Mouse (Mus musculus) E14TG2a.4 (cell line): ENCODE data around the gene Ak2.

Experiments used
- CTCF ChIP-seq: conservative IDR thresholded peaks from 2 replicates; pipeline ENCODE4 v1.5.1; 2014; ENCODE audit warnings: low read length
- NANOG ChIP-seq: IDR thresholded peaks from 2 replicates; pipeline ENCODE4 v1.6.1; 2014; ENCODE audit warnings: borderline replicate concordance, low read length, mixed read lengths

DNA sequence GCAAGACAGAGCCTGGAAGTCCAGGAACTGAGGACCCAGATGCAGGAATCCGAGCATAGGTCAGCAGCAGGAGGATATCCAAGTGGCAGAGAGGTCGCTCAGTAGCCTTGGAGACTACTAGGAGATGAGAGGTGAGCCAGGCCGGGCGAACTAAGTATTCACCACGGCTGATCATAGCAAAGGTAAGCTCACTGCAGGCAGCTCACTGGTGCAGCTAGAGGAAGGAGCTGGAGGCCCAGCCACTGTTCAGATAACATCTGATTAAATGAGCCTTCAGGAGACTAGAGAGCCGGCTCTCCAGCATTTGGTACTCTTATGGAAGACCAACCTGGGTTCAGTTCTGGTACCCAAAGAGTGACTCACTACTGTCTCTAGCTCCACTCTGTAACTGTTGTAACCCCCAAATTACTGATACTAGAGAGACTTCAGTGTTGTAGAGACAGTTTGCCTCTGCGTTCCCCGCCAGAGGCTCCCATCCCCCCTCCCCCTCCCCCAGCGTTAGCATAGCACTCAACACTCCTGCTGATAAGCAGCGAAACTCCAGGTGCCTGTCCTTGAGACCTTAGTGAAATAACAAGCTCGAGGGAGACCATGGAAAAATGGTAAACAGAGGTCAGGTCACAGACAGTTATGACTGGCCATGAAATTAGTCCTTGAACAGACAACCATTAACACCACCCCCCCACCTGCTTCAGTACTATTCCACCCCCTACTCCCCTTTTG is 59.9 kb downstream of the Ak2 start:
- TF ChIP-seq CTCF (no peak), NANOG (peak; percentile 50; the same call in 1 of the 2 replicates)
